Mouse (Mus musculus) gastrocnemius, adult 8-10 months (tissue): ENCODE measurements around the gene Arhgdia. TPM values are rescaled to one million over a fixed set of nuclear protein-coding genes. Genes with fewer than 3 reads are reported as not detected.

Source experiments
- DNase-seq, 2 experiments: peaks; one replicate each; pipeline ENCODE4 v3.0.0; 2022; ENCODE audit warnings: low spot score in 2 of 2
- microRNA-seq: library from miRNA; unstranded; fragments of <30 nt; microRNA quantifications from one replicate; pipeline ENCODE4 v1.2.0, GENCODE M21; 2022
- total RNA-seq, 4 experiments: library from RNA; stranded (reverse); gene quantifications; 2 replicates each; pipeline ENCODE4 v1.2.4; 2022

The Arhgdia gene
- total RNA-seq, 4 experiments from 2014 or later: 74.3 to 86.2 (median 80.7) TPM

- no peak for DNase-seq
Observed at GRCm38 (mm10) chr11:120528903-120529302, 52.5 kb downstream of the Arhgdia start.

Small RNA genes lying within 50 kb of the gene (microRNA-seq; reads per million reads assigned to microRNA genes)
- not detected for gene Mir6936

Other genes starting within 250 kb of the Arhgdia start
- 100 to 1,000 TPM; 131 to 185 (median 162) TPM for gene Actg1, start 233.1 kb downstream of the Arhgdia start, total RNA-seq
- gene Fscn2, start 220.1 kb downstream of the Arhgdia start, total RNA-seq: under 1 TPM in 3 of 4 experiments, not detected in 1; 0.21 to 0.54 (median 0.29) TPM
- 10 to 100 TPM; 11.5 to 13.5 (median 13.3) TPM for gene Faap100, start 202.9 kb downstream of the Arhgdia start, total RNA-seq
- 10 to 100 TPM; 87.7 to 97.5 (median 90.6) TPM for gene Nploc4, start 143.9 kb downstream of the Arhgdia start, total RNA-seq
- 1 to 10 TPM in 1 of 4 experiments, not detected in 3; 1.2 TPM for gene Tspan10, start 139.0 kb downstream of the Arhgdia start, total RNA-seq
- gene Pde6g, start 128.1 kb downstream of the Arhgdia start, total RNA-seq: 1 to 10 TPM in 2 of 4 experiments, under 1 TPM in 2; 0.70 to 1.0 (median 0.94) TPM
- gene Oxld1, start 123.6 kb downstream of the Arhgdia start, total RNA-seq: 10 to 100 TPM; 20.4 to 26.4 (median 22.2) TPM
- 1 to 10 TPM; 4.5 to 6.0 (median 5.1) TPM for gene Ccdc137, start 123.5 kb downstream of the Arhgdia start, total RNA-seq
- 1 to 10 TPM; 4.7 to 7.5 (median 6.2) TPM for gene Arl16, start 114.0 kb downstream of the Arhgdia start, total RNA-seq
- 100 to 1,000 TPM; 121 to 138 (median 132) TPM for gene Mrpl12, start 97.0 kb downstream of the Arhgdia start, total RNA-seq
- gene Slc25a10, start 89.8 kb downstream of the Arhgdia start, total RNA-seq: 1 to 10 TPM; 1.9 to 5.0 (median 3.1) TPM
- gene Gcgr, start 50.9 kb downstream of the Arhgdia start, total RNA-seq: under 1 TPM in 1 of 4 experiments, not detected in 3; 0.29 TPM
- 10 to 100 TPM; 18.6 to 20.5 (median 20.1) TPM for gene Mcrip1, start 31.9 kb downstream of the Arhgdia start, total RNA-seq
- gene Ppp1r27, start 30.5 kb downstream of the Arhgdia start, total RNA-seq: 100 to 1,000 TPM; 157 to 382 (median 178) TPM
- 100 to 1,000 TPM; 162 to 245 (median 209) TPM for gene P4hb, start 8.4 kb downstream of the Arhgdia start, total RNA-seq
- 10 to 100 TPM; 20.1 to 40.8 (median 35.8) TPM for gene Alyref, start 16.7 kb upstream of the Arhgdia start, total RNA-seq
- gene Anapc11, start 16.8 kb upstream of the Arhgdia start, total RNA-seq: 10 to 100 TPM; 42.5 to 54.1 (median 49.7) TPM
- gene Npb, start 26.9 kb upstream of the Arhgdia start, total RNA-seq: not detected
- gene Pcyt2, start 36.3 kb upstream of the Arhgdia start, total RNA-seq: 10 to 100 TPM; 20.0 to 26.8 (median 26.0) TPM
- 1 to 10 TPM; 2.6 to 4.5 (median 3.8) TPM for gene Sirt7, start 43.6 kb upstream of the Arhgdia start, total RNA-seq
- gene Mafg, start 52.0 kb upstream of the Arhgdia start, total RNA-seq: 10 to 100 TPM; 49.5 to 63.3 (median 59.3) TPM
- gene Pycr1, start 62.1 kb upstream of the Arhgdia start, total RNA-seq: 1 to 10 TPM; 3.7 to 5.3 (median 4.8) TPM
- gene Myadml2, start 66.5 kb upstream of the Arhgdia start, total RNA-seq: 100 to 1,000 TPM; 112 to 153 (median 132) TPM
- gene Notum, start 79.6 kb upstream of the Arhgdia start, total RNA-seq: under 1 TPM in 1 of 4 experiments, not detected in 3; 0.22 TPM
- gene Aspscr1, start 91.3 kb upstream of the Arhgdia start, total RNA-seq: 10 to 100 TPM; 32.2 to 39.8 (median 35.2) TPM
- gene Cenpx, start 132.1 kb upstream of the Arhgdia start, total RNA-seq: 10 to 100 TPM; 26.1 to 31.0 (median 27.3) TPM
- 1 to 10 TPM; 1.8 to 4.4 (median 2.9) TPM for gene Lrrc45, start 132.3 kb upstream of the Arhgdia start, total RNA-seq
- gene Rac3, start 139.8 kb upstream of the Arhgdia start, total RNA-seq: 1 to 10 TPM in 2 of 4 experiments, under 1 TPM in 2; 0.75 to 1.2 (median 0.89) TPM
- gene Dcxr, start 145.7 kb upstream of the Arhgdia start, total RNA-seq: 1 to 10 TPM; 7.9 to 9.8 (median 8.7) TPM
- 10 to 100 TPM in 2 of 4 experiments, 1 to 10 TPM in 2; 6.1 to 30.8 (median 10.4) TPM for gene Cbr2, start 150.5 kb upstream of the Arhgdia start, total RNA-seq
- 10 to 100 TPM; 14.8 to 40.9 (median 19.1) TPM for gene Hmga1b, start 181.2 kb upstream of the Arhgdia start, total RNA-seq
- 10 to 100 TPM; 10.8 to 13.6 (median 13.1) TPM for gene Rfng, start 202.6 kb upstream of the Arhgdia start, total RNA-seq
- gene Gps1, start 202.6 kb upstream of the Arhgdia start, total RNA-seq: 10 to 100 TPM; 65.4 to 71.6 (median 69.3) TPM
- gene Dus1l, start 214.8 kb upstream of the Arhgdia start, total RNA-seq: 10 to 100 TPM; 29.0 to 36.8 (median 35.0) TPM
- gene Fasn, start 242.9 kb upstream of the Arhgdia start, total RNA-seq: 10 to 100 TPM in 2 of 4 experiments, 1 to 10 TPM in 2; 8.4 to 12.2 (median 9.4) TPM